Mouse (Mus musculus) CH12F3 (cell line): ENCODE measurements around the gene Osbpl8.

Source experiments
- in situ Hi-C: fragments of 300-500 bp; cut with MboI; formaldehyde crosslinking; loops from 2 replicates; pipeline ENCODE4 v1.14.3; 2020; ENCODE audit warnings: low sequenced_read_pairs

Osbpl8 gene

GRCm38 (mm10) chr10:111233476-111234130, 69.1 kb downstream of the Osbpl8 start:
- in situ Hi-C loops: no loop called here

DNA sequence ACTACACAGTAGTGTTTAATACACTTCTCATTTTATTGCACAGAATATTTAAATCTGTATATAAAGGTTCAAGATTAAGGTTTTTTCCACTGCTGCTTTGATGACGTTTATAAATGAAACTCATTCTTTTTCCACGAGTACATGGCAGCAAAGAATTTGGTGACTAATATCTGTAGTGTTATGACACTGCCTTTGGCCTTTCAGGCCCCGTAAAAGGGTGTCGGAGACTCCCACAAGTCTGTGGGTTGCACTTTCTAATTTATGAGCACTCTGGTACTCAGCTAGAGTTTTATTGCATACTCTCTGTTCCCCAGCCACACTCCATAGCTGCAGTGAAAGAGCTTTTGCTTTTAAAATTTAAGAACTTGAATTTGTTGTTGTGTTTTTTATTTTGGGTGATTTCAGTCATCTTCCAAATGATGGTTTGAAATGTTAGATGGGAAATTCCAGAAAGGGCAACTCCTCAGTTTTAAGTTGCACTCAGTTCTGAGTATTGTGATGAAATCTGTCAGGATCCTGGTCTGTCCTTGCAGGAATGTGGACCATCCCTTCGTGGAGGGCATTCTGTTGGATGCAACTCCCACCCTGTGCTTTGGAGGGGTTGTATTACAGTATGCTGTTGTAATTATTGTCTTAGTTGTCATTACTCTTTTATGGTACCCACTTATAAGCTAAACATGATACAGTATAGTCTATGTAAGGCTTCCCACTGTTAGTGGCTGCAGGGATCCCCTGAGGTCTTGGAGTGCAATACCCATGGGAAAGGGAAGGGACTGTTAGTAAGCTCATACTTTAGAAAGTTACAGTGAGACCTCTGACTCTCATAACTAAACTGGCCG, 70.1 kb downstream of the Osbpl8 start:
- in situ Hi-C loops: no loop called here

DNA sequence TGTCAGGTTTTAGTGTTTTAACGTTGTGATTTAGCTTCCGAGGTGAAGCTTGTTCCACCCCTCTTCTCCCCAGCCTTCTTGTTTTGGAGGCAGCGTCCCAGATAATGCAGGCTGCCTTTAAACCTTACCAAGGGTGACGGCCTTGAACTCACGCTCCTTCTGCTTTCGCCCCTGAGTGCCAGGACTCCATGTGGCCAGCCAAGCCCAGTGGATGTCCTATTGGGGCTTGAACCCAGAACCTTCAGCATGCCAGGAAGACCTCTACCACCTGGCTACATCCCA, 70.7 kb downstream of the Osbpl8 start:
- in situ Hi-C loops: no loop called here

- in situ Hi-C loops: no loop called here
Measured at GRCm38 (mm10) chr10:111237434-111237833, 72.9 kb downstream of the Osbpl8 start.

GRCm38 (mm10) chr10:111242677-111243076, 78.1 kb downstream of the Osbpl8 start:
- in situ Hi-C loops: no loop called here

GRCm38 (mm10) chr10:111247609-111248008, 83.1 kb downstream of the Osbpl8 start:
- in situ Hi-C loops: no loop called here

- in situ Hi-C loops: no loop called here
Measured at GRCm38 (mm10) chr10:111248177-111248576, 83.6 kb downstream of the Osbpl8 start.

GRCm38 (mm10) chr10:111250192-111250591, 85.6 kb downstream of the Osbpl8 start:
- in situ Hi-C loops: no loop called here

GRCm38 (mm10) chr10:111251666-111252065, 87.1 kb downstream of the Osbpl8 start:
- in situ Hi-C loops: no loop called here

DNA sequence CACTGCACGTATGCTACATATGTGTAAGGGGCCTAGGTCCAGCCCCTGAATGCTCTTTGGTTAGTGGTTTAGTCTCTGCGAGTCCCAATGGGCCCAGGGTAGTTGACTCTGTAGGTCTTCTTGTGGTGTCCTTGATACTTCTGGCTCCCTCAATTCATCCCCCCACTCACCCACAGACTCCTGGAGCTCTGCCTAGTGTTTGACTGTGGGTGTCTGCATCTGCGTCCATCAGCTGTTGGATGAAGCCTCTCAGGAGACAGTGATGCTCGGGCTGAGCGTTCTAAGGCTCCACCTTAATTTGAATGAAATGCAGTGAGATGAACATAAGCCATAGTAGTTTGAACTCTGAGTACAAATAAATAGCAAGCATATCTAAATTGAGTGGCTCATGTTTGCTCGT, 90.7 kb downstream of the Osbpl8 start:
- in situ Hi-C loops: no loop called here

GRCm38 (mm10) chr10:111256156-111256555, 91.6 kb downstream of the Osbpl8 start:
- in situ Hi-C loops: no loop called here

DNA sequence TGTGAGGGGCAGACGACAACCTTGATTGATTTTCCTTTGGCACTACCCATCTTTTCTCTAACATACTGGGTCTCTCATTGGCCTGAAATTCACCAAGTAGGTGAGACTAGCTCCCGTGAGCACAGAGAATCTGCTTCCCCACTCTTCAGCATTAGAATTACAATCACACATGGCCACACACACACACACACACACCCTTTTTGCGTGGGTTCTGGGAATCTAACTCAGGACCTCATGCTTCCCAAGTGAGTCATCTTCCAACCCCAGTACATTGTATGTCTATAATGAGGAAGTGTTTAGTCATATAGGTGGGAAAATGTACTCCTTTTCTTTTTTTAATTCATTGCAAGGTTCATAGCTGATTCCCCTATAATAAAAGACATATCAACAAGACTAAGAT, 92.8 kb downstream of the Osbpl8 start:
- in situ Hi-C loops: no loop called here

GRCm38 (mm10) chr10:111258256-111258655, 93.7 kb downstream of the Osbpl8 start:
- in situ Hi-C loops: no loop called here

DNA sequence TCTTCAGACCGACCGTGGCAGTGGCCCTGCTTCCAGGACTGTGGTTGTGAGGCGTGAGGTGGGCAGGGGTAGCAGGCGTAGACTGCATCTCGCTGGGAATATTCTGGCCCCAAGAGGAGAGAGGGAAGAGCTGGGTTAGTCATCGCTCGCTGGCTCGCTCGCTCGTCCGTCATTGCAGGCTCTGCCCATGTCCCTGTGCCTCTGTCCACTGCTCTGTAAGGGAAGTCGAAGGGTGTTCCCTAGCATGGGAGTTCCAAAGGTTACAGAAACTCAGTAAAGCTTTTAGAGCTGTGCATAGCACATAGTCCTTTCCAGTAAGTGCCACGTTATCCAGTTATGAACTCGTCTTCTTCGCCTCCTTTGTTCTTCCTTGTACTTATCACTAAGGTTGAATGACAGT, 107.1 kb downstream of the Osbpl8 start:
- in situ Hi-C loops: no loop called here

DNA sequence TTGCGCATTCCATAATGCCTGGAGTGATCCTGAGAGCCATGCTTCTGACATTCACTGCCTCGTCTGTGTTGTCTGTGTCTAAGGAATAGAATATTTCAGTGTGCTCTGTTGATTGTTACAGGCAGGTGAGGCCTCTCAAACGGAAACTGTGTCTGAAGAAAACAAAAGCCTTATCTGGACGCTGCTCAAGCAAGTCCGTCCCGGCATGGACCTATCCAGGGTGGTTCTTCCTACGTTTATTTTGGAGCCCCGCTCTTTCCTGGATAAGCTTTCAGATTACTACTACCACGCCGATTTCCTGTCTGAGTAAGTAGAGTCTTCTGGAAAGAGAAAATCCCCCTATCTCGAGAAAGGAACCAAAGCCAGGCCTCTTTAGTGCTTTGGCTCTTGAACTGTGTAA, 108.4 kb downstream of the Osbpl8 start:
- in situ Hi-C loops: no loop called here

DNA sequence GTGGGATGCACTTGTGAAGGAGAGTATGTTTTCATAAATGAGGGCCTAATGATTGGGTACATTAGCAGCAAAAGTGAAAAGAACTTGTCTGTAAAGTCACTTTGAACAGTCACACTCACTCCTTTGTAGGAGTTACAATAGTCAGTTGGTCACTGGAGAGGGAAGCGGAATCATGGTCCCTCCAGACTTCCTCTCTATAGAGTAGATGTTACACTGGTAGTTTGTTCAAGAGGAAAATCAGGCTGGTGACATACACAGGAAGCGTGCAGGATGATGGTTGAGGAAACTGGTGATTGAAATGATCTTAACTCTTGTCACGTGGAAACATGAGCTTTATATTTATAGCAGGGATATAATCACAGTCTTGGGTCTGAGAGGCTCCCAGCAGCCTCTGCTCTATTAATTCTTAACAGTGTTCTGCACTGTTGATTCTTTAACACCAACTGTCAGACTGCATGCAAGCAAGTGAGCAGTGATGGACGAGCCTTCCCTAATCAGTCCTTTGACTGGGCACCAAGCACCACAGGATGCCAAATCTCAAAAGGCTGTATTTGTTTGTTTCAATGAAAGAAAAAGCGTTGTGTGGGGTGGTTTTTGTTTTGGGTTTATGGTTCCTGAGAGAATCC, 109.0 kb downstream of the Osbpl8 start:
- in situ Hi-C loops: no loop called here

- in situ Hi-C loops: no loop called here
Measured at GRCm38 (mm10) chr10:111275822-111276221, 111.3 kb downstream of the Osbpl8 start.

DNA sequence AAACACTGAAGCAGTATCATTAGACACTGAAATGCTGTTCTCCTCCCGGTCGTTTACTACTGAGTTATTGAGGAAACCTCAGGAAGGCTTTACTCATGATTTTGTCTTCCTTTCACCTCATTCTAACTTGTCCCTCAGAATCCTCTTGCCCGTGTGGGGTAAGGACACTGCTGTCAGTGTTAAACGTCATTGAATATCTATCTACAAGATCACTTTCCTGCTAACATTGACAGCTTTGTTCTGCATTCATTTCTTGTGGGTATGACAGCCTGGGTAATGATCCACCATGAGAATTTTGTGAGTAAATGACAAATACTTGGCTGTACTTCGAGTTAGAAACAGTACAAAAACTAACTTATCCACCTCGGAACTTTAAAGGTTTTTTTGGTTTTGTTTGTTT, 133.1 kb downstream of the Osbpl8 start:
- in situ Hi-C loops: no loop called here

- in situ Hi-C loops: no loop called here
Measured at GRCm38 (mm10) chr10:111298140-111299098, 133.9 kb downstream of the Osbpl8 start, which contains the start of gene Bbs10. TSS of gene Bbs10 (plus strand) at chr10:111298679.

DNA sequence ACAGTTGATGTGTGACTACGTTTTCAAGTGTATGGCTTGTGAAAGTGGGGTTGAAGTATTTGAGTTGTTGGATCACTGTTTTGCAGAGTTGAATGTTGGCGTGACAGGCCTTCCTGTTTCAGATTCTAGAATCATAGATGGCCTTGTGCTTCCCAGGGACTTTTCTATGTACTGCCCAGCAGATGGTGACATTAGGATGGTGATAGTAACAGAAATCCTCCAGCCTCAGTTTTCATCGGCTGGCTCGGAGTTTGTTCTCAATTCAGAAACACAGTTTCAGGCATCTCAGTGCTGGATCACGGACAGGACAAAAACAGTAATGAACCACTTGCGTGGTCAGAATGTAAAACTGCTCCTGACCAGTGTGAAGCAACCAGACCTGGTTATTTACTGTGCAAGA, 135.0 kb downstream of the Osbpl8 start:
- in situ Hi-C loops: no loop called here

GRCm38 (mm10) chr10:111301041-111301440, 136.5 kb downstream of the Osbpl8 start:
- in situ Hi-C loops: loop anchor here (10.0 to 25.0 kb wide), 2 partner anchors 184 to 636 kb away; no protein-coding TSS in a partner anchor
